Mouse (Mus musculus) right cerebral cortex, adult 18-20 months (tissue): ENCODE data around the gene Pofut2.

Experiments used
- DNase-seq: peaks from one replicate; pipeline ENCODE4 v3.0.0; 2022; ENCODE audit warnings: mixed read lengths

Pofut2 gene

DNA sequence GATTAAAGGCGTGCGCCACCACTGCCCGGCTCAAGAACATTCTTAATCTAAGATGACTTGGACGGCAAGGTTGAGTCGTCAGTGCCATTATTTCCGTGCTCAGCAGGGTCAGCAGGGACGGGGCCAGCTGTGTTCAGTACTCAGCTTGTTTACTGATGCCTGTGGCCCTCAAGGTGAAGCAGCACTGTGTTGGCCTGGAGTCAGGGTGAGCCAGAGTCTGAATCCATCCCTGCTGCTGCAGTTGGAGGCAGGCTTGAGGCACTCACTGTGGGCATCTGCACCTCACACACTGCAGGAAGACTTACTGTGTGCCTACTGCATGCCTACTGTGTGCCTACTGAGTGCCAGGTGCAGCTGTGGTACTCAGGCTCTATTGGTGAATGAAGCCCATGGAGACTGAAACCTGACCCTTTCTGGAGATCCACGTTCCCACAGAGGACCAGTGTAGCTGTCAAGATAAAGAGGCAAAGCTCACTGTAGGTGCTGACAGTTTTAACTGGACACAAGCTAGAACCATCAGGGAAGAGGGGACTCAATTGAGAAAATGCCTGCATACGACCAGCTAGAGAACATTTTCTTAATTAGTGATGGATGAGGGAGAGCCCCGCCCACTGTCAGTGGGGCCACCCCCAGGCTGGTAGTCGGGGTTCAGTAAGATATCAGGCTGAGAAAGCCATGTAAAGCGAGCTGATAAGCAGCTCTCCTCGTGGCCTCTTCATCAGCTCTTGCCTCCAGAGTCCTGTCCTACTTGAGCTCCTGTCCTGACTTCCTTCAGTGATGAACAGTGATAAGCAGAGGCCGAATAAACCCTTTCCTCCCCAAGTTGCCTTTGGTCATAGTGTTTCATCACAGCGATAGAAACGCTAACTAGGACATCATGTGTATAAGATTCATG is 26.9 kb upstream of the Pofut2 start:
- DNase-seq: no peak

GRCm38 (mm10) chr10:77233230-77233629 is 25.8 kb upstream of the Pofut2 start:
- no peak for DNase-seq

- no peak for DNase-seq
Measured at GRCm38 (mm10) chr10:77234991-77235616, 23.9 kb upstream of the Pofut2 start.

DNA sequence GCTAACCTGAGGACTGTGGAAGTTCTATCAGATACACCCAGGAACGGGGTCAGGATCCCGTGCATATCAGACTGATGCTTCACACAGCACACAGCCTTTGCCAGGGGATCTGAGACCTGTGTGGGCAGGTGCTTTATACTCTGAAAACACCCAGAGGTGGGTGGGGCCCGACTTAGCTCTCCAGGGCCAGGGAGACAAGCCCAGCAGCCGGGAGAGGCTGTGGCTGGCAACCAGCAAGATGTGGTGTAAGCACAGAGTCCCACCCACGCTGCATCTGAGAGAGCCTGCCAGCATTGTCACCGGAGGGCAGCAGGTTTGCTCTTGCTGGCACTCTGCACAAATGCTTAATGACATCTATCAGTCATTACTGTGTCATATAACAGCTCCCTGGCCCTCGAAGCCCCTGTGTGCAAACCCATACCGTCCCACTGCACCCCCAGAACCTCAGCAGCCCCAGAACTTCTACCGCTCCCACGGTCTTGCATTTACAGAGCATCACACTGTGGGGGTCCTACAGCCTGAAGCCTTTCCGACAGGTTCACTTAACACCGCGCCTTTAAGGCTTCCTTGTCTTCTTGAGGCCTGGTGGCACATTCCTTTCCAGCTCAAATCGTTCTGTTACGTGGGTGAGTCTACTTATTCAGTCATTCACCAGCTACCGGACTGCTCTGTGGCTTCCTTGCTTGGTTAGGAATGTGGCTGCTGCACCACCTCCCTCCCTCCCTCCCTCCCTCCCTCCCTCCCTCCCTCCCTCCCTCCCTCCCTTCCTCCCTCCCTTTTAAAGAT is 21.0 kb upstream of the Pofut2 start:
- peak; percentile 56 for DNase-seq

- no peak for DNase-seq
Measured at GRCm38 (mm10) chr10:77240764-77241163, 18.3 kb upstream of the Pofut2 start.

DNA sequence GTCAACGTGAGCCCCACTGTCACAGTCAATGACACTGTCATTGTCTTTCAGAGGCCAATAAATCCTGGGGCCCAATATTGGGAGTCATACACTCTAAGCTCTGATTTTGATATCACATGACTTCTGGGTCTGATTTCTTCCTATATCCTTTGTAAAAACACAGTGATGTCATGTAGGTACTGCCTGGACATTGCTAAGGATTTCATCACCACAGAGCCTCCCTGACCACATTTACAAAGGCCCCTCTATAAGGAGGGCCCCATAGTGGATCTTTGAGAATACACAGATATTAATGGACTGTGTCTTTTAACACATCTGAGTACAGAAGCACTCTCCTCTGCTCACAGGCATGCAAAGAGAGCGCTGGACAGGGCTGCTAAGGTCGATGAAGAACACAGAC is 16.6 kb upstream of the Pofut2 start:
- DNase-seq: no peak

- no peak for DNase-seq
Measured at GRCm38 (mm10) chr10:77242871-77243270, 16.1 kb upstream of the Pofut2 start.

GRCm38 (mm10) chr10:77243572-77244161 is 15.4 kb upstream of the Pofut2 start:
- no peak for DNase-seq

DNA sequence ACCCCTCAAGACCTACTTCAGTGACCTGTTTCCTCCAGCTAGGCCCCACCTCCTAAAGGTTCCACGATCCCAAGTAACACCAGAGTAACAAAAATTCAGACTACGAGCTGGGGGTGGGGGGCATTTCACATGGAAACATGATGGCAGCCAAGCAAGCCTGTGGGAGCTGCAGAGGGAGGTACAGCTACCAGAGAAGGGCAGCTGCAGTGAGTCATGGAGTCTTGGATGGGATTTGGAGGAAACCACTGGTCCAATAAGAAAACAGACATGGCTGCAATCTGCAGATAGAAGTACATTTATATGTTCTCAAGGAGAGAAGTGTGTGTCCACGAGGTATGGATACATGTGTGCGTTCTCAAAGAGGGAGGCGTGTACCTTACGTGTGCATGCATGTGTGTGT is 14.2 kb upstream of the Pofut2 start:
- no peak for DNase-seq

GRCm38 (mm10) chr10:77247048-77247447 is 12.0 kb upstream of the Pofut2 start:
- no peak for DNase-seq

GRCm38 (mm10) chr10:77247707-77248106 is 11.3 kb upstream of the Pofut2 start:
- no peak for DNase-seq

- DNase-seq: no peak
Measured at GRCm38 (mm10) chr10:77251223-77251783, 7.7 kb upstream of the Pofut2 start.

GRCm38 (mm10) chr10:77251784-77252539 is 7.1 kb upstream of the Pofut2 start:
- peak; percentile 31 for DNase-seq

- peak; percentile 80 for DNase-seq
Measured at GRCm38 (mm10) chr10:77252790-77253189, 6.2 kb upstream of the Pofut2 start.

GRCm38 (mm10) chr10:77255231-77255630 is 3.8 kb upstream of the Pofut2 start:
- no peak for DNase-seq

DNA sequence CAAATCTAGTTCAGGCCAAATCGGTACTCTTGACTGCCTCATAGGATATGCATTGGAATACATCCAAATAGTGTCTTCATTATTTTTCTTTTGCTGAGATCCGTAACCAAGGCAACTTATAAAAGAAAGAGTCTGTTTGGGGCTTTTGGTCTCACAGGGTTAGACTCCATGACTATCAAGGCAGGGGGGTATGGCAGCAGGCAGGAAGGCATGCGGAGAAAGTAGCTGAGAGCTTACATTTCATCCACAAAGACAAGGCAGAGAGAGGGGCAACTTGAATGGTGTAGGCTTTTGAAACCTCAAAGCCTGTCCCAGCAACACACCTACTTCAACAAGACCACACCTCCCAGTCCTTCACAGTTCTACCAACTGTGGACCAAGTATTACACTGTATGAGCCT is 3.3 kb upstream of the Pofut2 start:
- DNase-seq: no peak

- no peak for DNase-seq
Measured at GRCm38 (mm10) chr10:77258041-77258590, 902 bp upstream of the Pofut2 start.

DNA sequence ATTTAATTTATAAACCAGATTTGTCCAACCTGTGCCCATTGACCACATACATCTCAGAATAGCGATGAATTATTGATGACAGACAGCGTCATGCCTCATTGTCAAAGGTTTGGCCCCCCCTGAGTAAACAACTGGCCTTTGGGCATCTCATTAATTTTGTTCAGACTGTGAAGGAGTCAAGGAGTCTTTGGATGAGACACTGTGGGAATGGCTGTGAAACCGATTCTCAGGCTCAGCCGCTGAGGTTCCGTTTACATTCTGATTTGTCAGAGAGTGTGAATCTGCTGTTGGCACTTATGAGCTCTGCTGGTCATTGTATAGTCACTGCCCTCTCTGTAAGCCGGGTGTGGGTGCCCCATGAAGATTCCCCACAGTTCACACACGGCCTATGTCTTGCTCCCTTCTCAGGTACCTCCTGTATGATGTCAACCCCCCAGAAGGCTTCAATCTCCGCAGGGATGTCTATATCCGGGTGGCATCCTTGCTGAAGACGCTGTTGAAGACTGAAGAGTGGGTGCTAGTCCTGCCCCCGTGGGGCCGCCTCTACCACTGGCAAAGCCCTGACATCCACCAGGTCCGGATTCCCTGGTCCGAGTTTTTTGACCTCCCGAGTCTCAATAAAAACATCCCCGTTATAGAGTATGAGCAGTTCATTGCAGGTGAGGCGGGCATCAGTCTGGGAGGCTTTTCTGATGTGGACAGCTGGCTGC is 1.3 kb downstream of the Pofut2 start:
- no peak for DNase-seq

- DNase-seq: no peak
Measured at GRCm38 (mm10) chr10:77266281-77266680, 7.3 kb downstream of the Pofut2 start.

GRCm38 (mm10) chr10:77267027-77267426 is 8.0 kb downstream of the Pofut2 start:
- DNase-seq: no peak

DNA sequence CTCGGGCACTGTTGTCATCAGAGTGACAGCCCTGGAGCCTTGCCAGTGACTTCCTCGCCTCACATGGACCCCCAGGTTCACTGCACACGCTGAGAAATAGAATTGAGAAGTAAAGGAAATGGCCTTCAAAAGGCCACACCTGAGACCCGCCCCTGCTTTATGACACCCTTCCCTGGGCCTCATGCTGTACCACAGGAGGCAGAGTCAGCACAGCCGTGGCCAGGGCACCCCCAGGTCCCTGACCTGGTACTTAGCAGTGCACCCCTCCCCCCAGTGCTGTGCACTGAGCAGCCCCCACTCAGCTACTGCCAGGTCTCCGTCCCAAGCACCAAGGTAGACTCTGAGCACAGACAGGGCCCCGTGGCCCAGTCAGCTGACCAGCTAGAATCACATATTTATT is 10.1 kb downstream of the Pofut2 start:
- no peak for DNase-seq
